Mouse (Mus musculus): Measurements from ENCODE around the gene Lmo2. TPM values are rescaled to one million over a fixed set of nuclear protein-coding genes. Genes with fewer than 3 reads are reported as not detected.
"Not testable (repeated sequence)": the region's sequence is repeated elsewhere in the genome, so short reads cannot be mapped to it uniquely, and the experiment has no call there.

Lmo2 gene
- polyA plus RNA-seq, 1 experiment from 2014 or later: 13.0 TPM

DNA sequence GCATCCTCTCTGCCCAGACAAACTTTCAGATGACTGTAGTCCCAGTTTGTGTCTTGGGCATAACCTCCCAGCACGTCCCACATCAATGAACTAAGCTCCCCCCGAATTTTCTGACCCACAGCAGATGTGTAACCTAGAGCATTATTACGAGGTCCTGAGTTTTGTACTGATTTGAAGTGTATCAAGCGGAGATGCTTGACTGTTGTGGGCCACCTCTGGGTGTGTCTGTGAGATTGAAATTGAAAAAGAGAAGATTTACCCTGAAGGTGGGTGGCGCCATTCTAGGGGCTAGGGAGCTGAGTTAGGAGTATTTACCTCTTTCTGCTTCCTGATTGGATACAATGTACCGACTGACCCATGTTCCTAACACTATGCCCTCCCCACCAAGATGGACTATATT is 31.9 kb downstream of the Lmo2 start:
- 84% methylated on average over 6 of the region's 6 CpGs for WGBS

DNA sequence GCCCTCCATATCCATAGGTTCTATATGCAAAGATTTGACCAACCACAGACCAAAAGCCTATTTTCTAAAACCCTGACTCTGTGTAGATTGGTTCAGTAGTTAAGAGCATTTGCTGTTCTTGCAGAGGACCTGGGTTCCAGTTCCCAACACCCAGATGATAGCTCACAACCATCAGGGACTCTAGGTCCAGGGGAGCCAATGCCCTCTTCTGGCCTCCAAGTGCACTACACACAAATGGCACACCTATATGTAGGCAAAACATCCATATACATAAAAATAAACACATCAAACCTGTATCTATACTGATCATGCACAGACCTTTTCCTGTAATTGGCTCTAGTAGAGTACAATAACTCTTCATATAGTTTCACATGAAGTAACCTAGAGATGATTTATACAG is 33.5 kb downstream of the Lmo2 start:
- no peaks in the 10 kb centered on the region for H3K9me3 ChIP-seq
- H3K36me3 ChIP-seq: no peaks in the 10 kb centered on the region
- H3K4me1 ChIP-seq: no peaks in the 10 kb centered on the region
- no peak overlapping the region for H3K9ac ChIP-seq
- no peak overlapping the region for H3K4me2 ChIP-seq
- H3K27ac ChIP-seq: no peak overlapping the region
- ATAC-seq (ENCODE audit: insufficient number of reproducible peaks, insufficient read depth, low FRiP score, low TSS enrichment, low read depth): no peak
- peaks cover 17% of the 10 kb centered on the region for H3K27me3 ChIP-seq
- no peak overlapping the region for H3K4me3 ChIP-seq

More for the DNA sequence above, 31.9 kb downstream of the Lmo2 start:
- no peak overlapping the region for H3K4me3 ChIP-seq
- no peaks in the 10 kb centered on the region for H3K9me3 ChIP-seq
- H3K36me3 ChIP-seq: no peaks in the 10 kb centered on the region
- peaks cover 17% of the 10 kb centered on the region for H3K27me3 ChIP-seq
- no peak overlapping the region for H3K4me2 ChIP-seq
- H3K9ac ChIP-seq: no peak overlapping the region
- no peak overlapping the region for H3K27ac ChIP-seq
- no peaks in the 10 kb centered on the region for H3K4me1 ChIP-seq
- ATAC-seq (ENCODE audit: insufficient number of reproducible peaks, insufficient read depth, low FRiP score, low TSS enrichment, low read depth): no peak

DNA sequence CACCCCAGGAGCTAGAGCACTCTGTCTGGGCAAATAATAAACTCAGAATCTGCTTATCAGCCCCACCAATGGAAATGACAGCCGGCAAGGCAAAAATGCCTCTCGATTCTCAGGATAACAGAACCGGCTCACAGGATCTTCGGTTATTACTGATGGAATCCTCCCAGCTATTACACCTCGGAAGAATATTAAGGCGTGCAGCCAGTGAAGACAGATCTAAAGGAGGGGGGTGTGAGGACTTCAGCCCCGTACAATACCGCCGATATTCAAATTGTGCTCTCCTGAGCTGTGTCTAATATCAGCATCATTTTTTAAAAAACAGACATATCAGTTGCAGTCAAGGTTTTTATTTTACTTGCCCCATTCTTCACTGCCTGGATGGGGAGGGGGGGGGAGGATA is 34.4 kb downstream of the Lmo2 start:
- no peak overlapping the region for H3K9ac ChIP-seq
- H3K9me3 ChIP-seq: no peaks in the 10 kb centered on the region
- ATAC-seq (ENCODE audit: insufficient number of reproducible peaks, insufficient read depth, low FRiP score, low TSS enrichment, low read depth): no peak
- H3K4me3 ChIP-seq: no peak overlapping the region
- no peak overlapping the region for H3K4me2 ChIP-seq
- 57% methylated on average over 9 of the region's 9 CpGs for WGBS
- H3K36me3 ChIP-seq: no peaks in the 10 kb centered on the region
- peaks cover 17% of the 10 kb centered on the region for H3K27me3 ChIP-seq
- H3K27ac ChIP-seq: no peak overlapping the region
- H3K4me1 ChIP-seq: no peaks in the 10 kb centered on the region

DNA sequence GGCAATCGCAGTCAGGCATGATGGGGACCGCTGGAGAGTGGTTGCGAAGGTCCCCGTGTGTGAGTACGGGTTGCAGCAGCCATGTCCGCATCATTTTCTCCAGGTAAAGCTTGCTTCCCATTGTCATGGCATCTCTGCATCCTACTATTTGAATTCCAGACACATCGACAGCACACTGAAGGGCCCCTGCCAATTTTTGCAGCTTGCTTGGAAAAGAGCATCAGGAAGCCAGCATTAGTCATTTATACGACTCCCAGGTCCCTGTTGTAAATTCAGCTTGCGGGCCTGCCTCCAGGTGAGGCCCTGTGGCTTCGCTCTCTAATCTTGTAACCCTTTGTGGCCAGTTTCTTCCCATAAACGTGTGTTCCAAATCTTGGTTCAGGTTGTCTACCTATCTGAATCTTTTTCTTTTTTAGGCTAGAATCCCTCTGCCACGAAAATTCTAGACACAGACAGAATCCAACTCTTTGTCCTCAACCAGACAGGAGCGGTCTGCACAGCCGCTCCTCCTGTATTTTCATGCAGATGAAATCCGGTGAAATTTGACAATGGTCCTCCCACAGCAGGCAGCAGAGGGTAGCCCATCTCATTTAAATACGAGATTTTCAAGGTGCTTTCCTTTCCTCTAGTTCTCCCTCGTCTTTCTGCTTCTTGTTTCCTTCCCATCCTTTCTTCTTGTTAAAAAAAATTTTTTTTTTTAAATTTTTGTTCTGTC is 35.0 kb downstream of the Lmo2 start:
- Histone ChIP-seq H3K27me3 (peaks cover 17% of the 10 kb centered on the region), H3K36me3 (no peaks in the 10 kb centered on the region), H3K4me2 (no peak overlapping the region), H3K4me3 (no peak overlapping the region), H3K27ac (no peak overlapping the region), H3K9ac (no peak overlapping the region), H3K9me3 (no peaks in the 10 kb centered on the region), H3K4me1 (no peaks in the 10 kb centered on the region)
- 22% methylated on average over 17 of the region's 17 CpGs for WGBS
- ATAC-seq (ENCODE audit: insufficient number of reproducible peaks, insufficient read depth, low FRiP score, low TSS enrichment, low read depth): no peak

DNA sequence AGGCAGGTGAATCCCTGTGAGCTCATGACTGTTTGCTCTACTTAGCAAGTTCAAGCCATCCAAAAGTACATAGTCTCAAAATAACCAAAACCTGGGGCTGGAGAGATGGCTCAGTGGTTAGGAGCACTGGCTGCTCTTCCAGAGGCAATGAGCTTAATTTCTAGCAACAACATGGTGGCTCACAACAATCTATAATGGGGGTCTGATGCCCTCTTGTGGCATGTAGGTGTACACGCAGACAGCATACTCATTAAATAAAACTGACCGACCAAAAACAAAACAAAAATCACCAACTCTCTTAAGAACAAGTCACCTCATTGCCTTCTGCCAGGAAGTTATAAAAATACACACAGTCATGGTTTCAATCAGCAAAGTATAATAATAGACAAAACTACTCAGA is 43.3 kb downstream of the Lmo2 start:
- no peak overlapping the region for H3K4me3 ChIP-seq
- H3K27ac ChIP-seq: no peak overlapping the region
- no peak overlapping the region for H3K9ac ChIP-seq
- no peaks in the 10 kb centered on the region for H3K4me1 ChIP-seq
- H3K9me3 ChIP-seq: no peaks in the 10 kb centered on the region
- 23% methylated on average over 2 of the region's 2 CpGs for WGBS
- H3K27me3 ChIP-seq: peaks cover 3% of the 10 kb centered on the region
- no peak overlapping the region for H3K4me2 ChIP-seq
- H3K36me3 ChIP-seq: no peaks in the 10 kb centered on the region
- ATAC-seq (ENCODE audit: insufficient number of reproducible peaks, insufficient read depth, low FRiP score, low TSS enrichment, low read depth): no peak

DNA sequence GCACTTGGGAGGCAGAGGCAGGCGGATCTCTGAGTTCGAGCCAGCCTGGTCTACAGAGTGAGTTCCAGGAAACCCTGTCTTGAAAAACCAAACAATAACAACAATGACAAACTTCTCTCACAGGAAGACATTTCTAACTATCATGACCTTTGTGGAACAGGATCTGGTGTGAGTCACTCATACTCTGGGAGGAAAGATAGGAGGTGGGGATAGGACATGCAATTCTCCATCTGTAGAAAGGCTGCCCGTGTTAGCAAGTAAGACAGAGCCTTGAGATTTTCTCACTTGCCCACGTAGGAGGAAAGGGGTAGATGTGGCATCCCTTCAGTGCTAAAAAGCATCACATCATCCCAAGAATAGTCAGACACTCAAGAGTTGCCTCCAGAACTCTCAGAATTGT is 44.1 kb downstream of the Lmo2 start:
- H3K27me3 ChIP-seq: peaks cover 3% of the 10 kb centered on the region
- no peak for ATAC-seq (ENCODE audit: insufficient number of reproducible peaks, insufficient read depth, low FRiP score, low TSS enrichment, low read depth)
- no peaks in the 10 kb centered on the region for H3K4me1 ChIP-seq
- no peak overlapping the region for H3K27ac ChIP-seq
- no peak overlapping the region for H3K4me2 ChIP-seq
- H3K9ac ChIP-seq: no peak overlapping the region
- WGBS: 88% methylated on average over 4 of the region's 4 CpGs
- no peaks in the 10 kb centered on the region for H3K36me3 ChIP-seq
- H3K9me3 ChIP-seq: no peaks in the 10 kb centered on the region
- no peak overlapping the region for H3K4me3 ChIP-seq

DNA sequence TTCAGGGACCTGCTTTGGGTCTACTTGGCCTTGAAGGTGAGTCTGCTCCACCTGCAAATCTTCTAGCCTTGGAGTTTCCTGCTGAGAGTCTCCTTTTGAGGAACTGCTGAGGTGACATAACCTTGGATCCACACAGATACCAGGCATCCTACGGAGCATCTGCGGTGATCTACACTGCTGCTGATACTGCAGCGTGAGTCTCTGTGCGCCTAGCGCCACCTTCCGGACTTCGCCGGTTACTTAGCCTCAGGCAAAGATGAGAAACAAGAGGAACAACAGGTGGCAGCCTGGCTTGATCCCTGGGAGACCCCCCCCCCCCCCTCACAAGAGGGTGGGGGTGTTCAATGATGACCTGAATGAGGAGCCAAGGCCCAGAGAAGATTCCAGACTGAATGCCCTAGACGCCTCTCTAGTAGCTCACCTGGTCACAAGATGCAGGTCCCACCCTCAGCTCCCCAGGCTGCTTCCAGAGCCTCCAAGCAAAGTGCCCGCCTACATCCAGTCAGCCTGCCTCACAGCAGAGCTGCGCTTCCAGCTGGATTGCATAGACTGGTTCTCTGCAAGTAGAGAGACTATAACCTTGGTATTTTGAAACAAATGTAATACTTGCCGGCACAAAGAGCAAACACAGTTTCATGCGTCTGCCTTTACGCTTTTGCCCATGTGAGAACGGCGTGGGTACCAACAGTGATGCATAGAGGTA is 45.1 kb downstream of the Lmo2 start:
- Histone ChIP-seq H3K36me3 (no peaks in the 10 kb centered on the region), H3K9ac (no peak overlapping the region), H3K4me1 (no peaks in the 10 kb centered on the region), H3K27me3 (peaks cover 3% of the 10 kb centered on the region), H3K27ac (no peak overlapping the region), H3K9me3 (no peaks in the 10 kb centered on the region), H3K4me3 (no peak overlapping the region), H3K4me2 (no peak overlapping the region)
- no peak for ATAC-seq (ENCODE audit: insufficient number of reproducible peaks, insufficient read depth, low FRiP score, low TSS enrichment, low read depth)
- WGBS: 32% methylated on average over 16 of the region's 16 CpGs

DNA sequence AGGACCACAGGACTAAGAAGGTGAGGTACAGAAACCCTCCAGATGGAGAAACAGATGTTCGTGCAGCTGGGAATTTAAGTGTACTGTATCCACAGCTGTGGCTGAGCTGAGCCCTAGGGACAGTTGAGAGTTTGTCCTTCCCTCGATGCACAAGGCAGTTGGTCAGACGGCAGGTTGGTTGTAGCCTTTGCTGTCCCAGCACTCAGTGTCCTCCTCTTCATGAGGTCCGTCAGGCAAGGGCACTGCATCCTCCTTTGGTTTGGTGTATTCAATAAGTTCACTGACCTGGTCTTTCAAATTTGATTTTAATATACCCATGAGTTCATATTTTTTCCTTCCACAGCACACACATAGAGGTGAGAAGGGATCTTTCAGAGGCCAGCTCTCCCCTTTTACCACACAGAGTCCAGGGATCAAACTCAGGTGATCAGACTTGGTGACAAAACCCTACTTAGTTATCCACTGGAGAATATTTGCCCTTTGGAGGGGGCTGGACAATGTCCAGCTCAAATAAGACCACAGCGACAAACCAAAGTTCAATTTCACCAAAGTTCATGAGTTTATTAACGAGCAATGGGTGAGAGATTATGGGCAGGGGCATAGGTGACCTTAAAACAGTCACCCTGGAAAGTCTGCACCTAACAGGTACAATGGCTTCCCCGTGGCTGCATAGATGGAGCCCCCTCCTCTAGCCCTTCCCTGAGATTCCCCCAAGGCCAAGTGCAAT is 50.2 kb downstream of the Lmo2 start:
- no peaks in the 10 kb centered on the region for H3K4me1 ChIP-seq
- H3K9ac ChIP-seq: no peak overlapping the region
- no peaks in the 10 kb centered on the region; the same call in 1 of the 2 replicates for H3K27me3 ChIP-seq
- no peaks in the 10 kb centered on the region for H3K9me3 ChIP-seq
- no peak for ATAC-seq (ENCODE audit: insufficient number of reproducible peaks, insufficient read depth, low FRiP score, low TSS enrichment, low read depth)
- no peak overlapping the region for H3K4me2 ChIP-seq
- no peak overlapping the region for H3K4me3 ChIP-seq
- WGBS: 76% methylated on average over 7 of the region's 7 CpGs
- no peaks in the 10 kb centered on the region for H3K36me3 ChIP-seq
- no peak overlapping the region for H3K27ac ChIP-seq

DNA sequence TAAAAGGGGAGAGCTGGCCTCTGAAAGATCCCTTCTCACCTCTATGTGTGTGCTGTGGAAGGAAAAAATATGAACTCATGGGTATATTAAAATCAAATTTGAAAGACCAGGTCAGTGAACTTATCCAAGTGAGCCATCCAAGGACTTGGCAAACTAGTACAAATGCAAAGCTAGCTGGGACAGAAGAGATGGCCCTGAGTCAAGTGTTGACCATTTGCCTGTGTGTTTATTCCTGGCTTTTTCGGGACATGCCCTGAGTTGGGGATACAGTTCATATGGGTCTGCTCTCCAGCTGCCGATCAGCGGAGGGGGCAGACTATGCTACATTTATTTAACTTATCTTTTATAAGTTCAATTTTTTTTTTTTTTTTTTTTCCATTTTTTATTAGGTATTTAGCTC is 51.1 kb downstream of the Lmo2 start:
- ATAC-seq (ENCODE audit: insufficient number of reproducible peaks, insufficient read depth, low FRiP score, low TSS enrichment, low read depth); H3K27ac ChIP-seq; H3K4me2 ChIP-seq; H3K4me3 ChIP-seq; H3K36me3 ChIP-seq; H3K27me3 ChIP-seq; H3K9me3 ChIP-seq; H3K9ac ChIP-seq; H3K4me1 ChIP-seq: not testable (repeated sequence)
- 91% methylated on average over 3 of the region's 3 CpGs for WGBS

DNA sequence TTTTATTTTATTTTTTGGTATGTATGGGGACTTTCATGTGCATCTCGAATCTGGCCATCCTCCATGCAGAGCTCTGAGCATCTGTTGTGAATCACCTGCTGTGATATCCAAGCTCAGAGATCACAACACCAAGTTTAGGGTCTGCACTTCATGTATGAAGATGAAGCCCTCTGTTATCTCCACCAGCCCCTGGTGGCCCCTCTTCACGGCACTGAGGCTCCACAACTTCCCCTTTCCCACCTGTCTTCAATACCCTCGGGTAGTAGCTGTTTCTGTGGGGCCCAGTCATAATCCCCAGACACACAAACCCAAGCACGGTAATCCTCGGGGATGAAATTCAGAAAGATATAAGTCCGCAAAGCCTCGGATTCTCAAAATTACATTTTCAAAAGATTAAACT is 65.3 kb downstream of the Lmo2 start:
- 72% methylated on average over 7 of the region's 7 CpGs for WGBS

DNA sequence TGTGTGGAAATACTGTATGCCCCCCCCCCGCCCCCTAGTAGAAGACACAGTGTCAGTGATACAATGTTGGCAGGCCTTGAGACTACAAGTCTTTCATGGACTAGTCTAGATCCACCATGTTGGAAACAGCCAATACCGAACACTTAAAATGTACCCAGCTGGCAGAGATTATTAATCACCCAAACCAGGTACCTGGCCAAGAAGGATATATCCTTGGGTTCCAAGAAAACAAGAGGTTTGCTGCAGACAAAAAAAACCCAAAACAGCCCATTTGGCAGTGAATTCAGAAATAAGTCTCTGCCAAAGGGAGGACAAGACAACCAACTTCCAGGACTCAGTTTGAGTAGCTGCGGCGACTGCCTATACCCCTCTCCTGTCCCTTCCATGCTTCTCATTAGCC is 66.9 kb downstream of the Lmo2 start:
- H3K4me1 ChIP-seq: peaks cover 11% of the 10 kb centered on the region
- no peak overlapping the region for H3K4me2 ChIP-seq
- no peak overlapping the region for H3K4me3 ChIP-seq
- 89% methylated on average over 4 of the region's 4 CpGs for WGBS
- H3K9ac ChIP-seq: no peak overlapping the region
- no peak for ATAC-seq (ENCODE audit: insufficient number of reproducible peaks, insufficient read depth, low FRiP score, low TSS enrichment, low read depth)
- H3K36me3 ChIP-seq: no peaks in the 10 kb centered on the region
- no peaks in the 10 kb centered on the region for H3K9me3 ChIP-seq
- no peak overlapping the region for H3K27ac ChIP-seq
- H3K27me3 ChIP-seq: no peaks in the 10 kb centered on the region

More for the DNA sequence above, 65.3 kb downstream of the Lmo2 start:
- H3K4me1 ChIP-seq: no peaks in the 10 kb centered on the region
- ATAC-seq (ENCODE audit: insufficient number of reproducible peaks, insufficient read depth, low FRiP score, low TSS enrichment, low read depth): no peak
- H3K4me2 ChIP-seq: no peak overlapping the region
- no peak overlapping the region for H3K27ac ChIP-seq
- no peaks in the 10 kb centered on the region for H3K27me3 ChIP-seq
- H3K9me3 ChIP-seq: no peaks in the 10 kb centered on the region
- no peak overlapping the region for H3K9ac ChIP-seq
- no peaks in the 10 kb centered on the region for H3K36me3 ChIP-seq
- H3K4me3 ChIP-seq: no peak overlapping the region
